Mouse (Mus musculus) midbrain, postnatal 0 days (tissue): ENCODE results near the gene Sncb. TPM values are rescaled to one million over a fixed set of nuclear protein-coding genes. Genes with fewer than 3 reads are reported as not detected.
A peak's percentile ranks its signal among the peaks of the same experiment; 100 is the strongest.

ENCODE experiments used
- ATAC-seq: fragments of 200-750 bp; cut with Nextera tagmentation; 2 replicates; pipeline ENCODE4 v1.8.0; 2017; ENCODE audit warnings: moderate number of reproducible peaks, mild to moderate bottlenecking, moderate TSS enrichment, moderate library complexity; ENCODE audit not compliant: low FRiP score
- DNase-seq: peaks from one replicate; pipeline ENCODE4 v3.0.0-alpha.2; 2015; ENCODE audit warnings: low spot score
- H3K27ac ChIP-seq: fragments of 300-500 bp; sonication (generic); 2 replicates; pipeline ENCODE4 v1.5.1; 2014; ENCODE audit warnings: low read depth, mild to moderate bottlenecking, low read length, mixed read lengths
- H3K27me3 ChIP-seq: fragments of 300-500 bp; sonication (generic); 2 replicates; pipeline ENCODE4 v1.6.1; 2014; ENCODE audit warnings: low read length, control low read depth, mixed read lengths; ENCODE audit not compliant: insufficient read depth
- H3K36me3 ChIP-seq: fragments of 300-500 bp; sonication (generic); 2 replicates; pipeline ENCODE4 v1.6.1; 2014; ENCODE audit warnings: low read length, control low read depth, mixed read lengths; ENCODE audit not compliant: insufficient read depth
- H3K4me1 ChIP-seq: fragments of 300-500 bp; sonication (generic); 2 replicates; pipeline ENCODE4 v1.6.1; 2014; ENCODE audit warnings: mild to moderate bottlenecking, control low read depth, antibody characterized with exemption, low read length, mixed read lengths; ENCODE audit not compliant: insufficient read depth
- H3K4me2 ChIP-seq: fragments of 300-500 bp; sonication (generic); 2 replicates; pipeline ENCODE4 v1.6.1; 2014; ENCODE audit warnings: low read depth, mild to moderate bottlenecking, low read length, mixed read lengths; ENCODE audit not compliant: poor library complexity, severe bottlenecking
- H3K4me3 ChIP-seq: fragments of 300-500 bp; sonication (generic); 2 replicates; pipeline ENCODE4 v1.5.1; 2014; ENCODE audit warnings: low read depth, mild to moderate bottlenecking, low read length, moderate library complexity
- H3K9ac ChIP-seq: fragments of 300-500 bp; sonication (generic); replicated peaks from 2 replicates; pipeline ENCODE4 v1.6.1; 2014; ENCODE audit warnings: mild to moderate bottlenecking, low read length, moderate library complexity, mixed read lengths; ENCODE audit not compliant: poor library complexity, severe bottlenecking
- H3K9me3 ChIP-seq: fragments of 300-500 bp; sonication (generic); 2 replicates; pipeline ENCODE4 v1.6.1; 2016; ENCODE audit warnings: low read length, control low read depth
- CTCF ChIP-seq: IDR thresholded peaks from 2 replicates; pipeline ENCODE4 v1.5.1; 2016; ENCODE audit warnings: antibody characterized with exemption, mild to moderate bottlenecking
- WGBS: fragments of 180-500 bp; shearing (Covaris S2); extraction: QIAGEN DNeasy Blood & Tissue Kit; methylation state at CpG from one replicate; pipeline ENCODE4 v1.1.7; 2014; 5-methylcytosine and 5-hydroxymethylcytosine counted together
- polyA plus RNA-seq: library from polyadenylated mRNA; unstranded; fragments of >200 nt; fragmentation: Nextera tagmentation; extraction: Ambion mirVana; gene quantifications from 2 replicates; pipeline ENCODE4 v1.2.1, GENCODE M21; 2015
- total RNA-seq: library from RNA; depleted of rRNA; stranded (reverse); fragments of >200 nt; gene quantifications from 2 replicates; pipeline ENCODE4 v1.2.3, GENCODE M21; 2014

Sncb gene
- total and polyA plus RNA-seq, 2 experiments from 2014 or later, result 90.6 to 213 TPM

DNA sequence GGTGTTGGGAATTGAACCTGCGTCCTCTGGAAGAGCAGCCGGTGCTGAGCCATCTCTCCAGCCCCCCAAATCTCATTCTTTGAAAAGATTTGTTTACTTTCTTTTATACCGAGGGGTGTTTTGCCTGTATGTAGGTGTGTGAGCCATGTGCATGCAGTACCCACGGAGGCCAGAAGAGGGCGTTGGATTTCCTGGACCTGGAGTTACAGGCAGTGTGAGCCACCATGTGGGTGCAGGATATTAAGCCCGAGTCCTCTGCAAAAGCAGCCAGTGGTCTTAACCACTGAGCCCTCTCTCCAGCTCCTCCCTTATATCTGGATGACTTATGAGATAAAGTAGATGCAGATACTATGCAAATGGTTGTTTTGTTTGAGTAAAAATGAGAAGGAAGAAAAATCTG, 36.6 kb upstream of the Sncb start:
- no peak overlapping the region for H3K9ac ChIP-seq
- no peaks in the 10 kb centered on the region for H3K36me3 ChIP-seq
- no peaks in the 10 kb centered on the region for H3K4me1 ChIP-seq
- peak; percentile 63 for TF ChIP-seq CTCF
- H3K9me3 ChIP-seq, result no peaks in the 10 kb centered on the region
- H3K27ac ChIP-seq, result no peak overlapping the region
- H3K27me3 ChIP-seq, result no peaks in the 10 kb centered on the region
- no peak overlapping the region for H3K4me2 ChIP-seq
- ATAC-seq, result no peak
- WGBS, result 82% methylated on average over 6 of the region's 6 CpGs
- no peak overlapping the region for H3K4me3 ChIP-seq
- no peak for DNase-seq

DNA sequence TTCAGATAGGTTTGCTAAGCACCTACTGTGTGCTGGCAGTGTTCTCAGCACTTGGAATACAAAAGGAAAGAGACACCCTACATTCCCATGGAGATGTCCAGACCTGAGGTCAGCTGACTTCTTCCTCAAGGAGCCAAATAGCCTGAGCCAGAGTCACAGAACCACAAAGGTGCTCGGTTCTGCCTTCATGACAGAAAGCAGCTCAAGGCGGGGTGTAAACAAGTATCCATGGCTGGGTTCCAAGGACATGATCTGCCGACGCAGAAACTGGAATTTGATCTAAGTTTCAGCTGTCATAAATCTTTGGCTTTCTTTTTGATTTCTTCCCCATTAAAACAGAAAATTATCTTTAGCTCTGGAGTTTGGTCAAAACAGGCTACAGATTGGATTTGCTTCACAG, 33.8 kb upstream of the Sncb start:
- no peak for ATAC-seq
- H3K9ac ChIP-seq, result no peak overlapping the region
- TF ChIP-seq CTCF, result no peak
- no peaks in the 10 kb centered on the region for H3K9me3 ChIP-seq
- no peak overlapping the region for H3K4me2 ChIP-seq
- no peaks in the 10 kb centered on the region for H3K4me1 ChIP-seq
- WGBS, result 68% methylated on average over 4 of the region's 4 CpGs
- no peaks in the 10 kb centered on the region for H3K36me3 ChIP-seq
- H3K27me3 ChIP-seq, result no peaks in the 10 kb centered on the region
- DNase-seq, result no peak
- H3K27ac ChIP-seq, result no peak overlapping the region
- H3K4me3 ChIP-seq, result no peak overlapping the region

DNA sequence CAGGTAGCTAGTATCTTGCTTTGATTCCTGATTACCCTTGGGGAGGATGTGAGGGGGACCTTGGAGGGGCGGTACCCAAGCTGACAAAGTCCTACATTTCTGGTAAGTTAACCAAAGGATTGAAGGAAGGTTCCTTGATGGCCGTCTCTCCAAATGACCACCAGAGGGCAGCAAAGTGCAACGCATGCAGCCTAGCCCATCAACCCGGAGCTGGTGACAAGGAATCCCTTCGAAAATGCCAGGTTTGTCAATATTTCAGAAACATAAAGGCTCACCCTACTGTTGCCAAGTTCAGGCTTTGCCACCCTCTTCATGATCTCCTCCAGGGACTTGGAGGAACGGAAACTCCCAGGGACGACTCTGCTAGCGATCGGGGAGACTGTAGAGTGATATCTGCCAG, 33.3 kb upstream of the Sncb start:
- no peaks in the 10 kb centered on the region for H3K27me3 ChIP-seq
- H3K4me1 ChIP-seq, result no peaks in the 10 kb centered on the region
- peak; percentile 89 for DNase-seq
- no peak overlapping the region for H3K4me3 ChIP-seq
- no peak overlapping the region for H3K27ac ChIP-seq
- no peak for ATAC-seq
- no peak overlapping the region; the same call in 1 of the 2 replicates for H3K4me2 ChIP-seq
- H3K9me3 ChIP-seq, result no peaks in the 10 kb centered on the region
- no peaks in the 10 kb centered on the region; the same call in 1 of the 2 replicates for H3K36me3 ChIP-seq
- WGBS, result 17% methylated on average over 9 of the region's 9 CpGs
- no peak overlapping the region for H3K9ac ChIP-seq
- TF ChIP-seq CTCF, result peak; percentile 99

DNA sequence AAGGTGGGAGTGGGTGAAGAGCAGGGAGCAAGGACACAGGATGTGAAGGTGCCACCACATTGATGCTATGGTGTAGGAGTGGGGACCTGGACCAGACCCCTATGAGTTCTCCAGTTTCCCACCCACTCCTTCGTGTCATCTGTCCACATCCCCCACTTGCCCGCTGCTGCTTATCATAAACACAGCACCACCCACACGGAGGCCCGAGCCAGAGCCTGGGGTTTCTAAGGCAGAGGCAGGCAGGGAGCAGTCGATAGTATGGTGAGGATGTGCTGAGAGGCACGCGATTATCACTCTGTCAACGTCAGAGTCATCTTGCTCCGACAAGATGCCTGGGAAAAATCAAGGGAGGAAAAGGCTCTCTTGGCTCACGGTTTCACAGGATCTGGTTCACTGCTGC, 32.3 kb upstream of the Sncb start:
- Histone ChIP-seq H3K4me2 (no peak overlapping the region), H3K36me3 (no peaks in the 10 kb centered on the region; the same call in 1 of the 2 replicates), H3K27ac (no peak overlapping the region), H3K4me1 (no peaks in the 10 kb centered on the region), H3K27me3 (no peaks in the 10 kb centered on the region), H3K4me3 (no peak overlapping the region), H3K9me3 (no peaks in the 10 kb centered on the region), H3K9ac (no peak overlapping the region)
- DNase-seq (no peak), ATAC-seq (no peak)
- TF ChIP-seq CTCF, result no peak
- WGBS, result 81% methylated on average over 10 of the region's 10 CpGs

DNA sequence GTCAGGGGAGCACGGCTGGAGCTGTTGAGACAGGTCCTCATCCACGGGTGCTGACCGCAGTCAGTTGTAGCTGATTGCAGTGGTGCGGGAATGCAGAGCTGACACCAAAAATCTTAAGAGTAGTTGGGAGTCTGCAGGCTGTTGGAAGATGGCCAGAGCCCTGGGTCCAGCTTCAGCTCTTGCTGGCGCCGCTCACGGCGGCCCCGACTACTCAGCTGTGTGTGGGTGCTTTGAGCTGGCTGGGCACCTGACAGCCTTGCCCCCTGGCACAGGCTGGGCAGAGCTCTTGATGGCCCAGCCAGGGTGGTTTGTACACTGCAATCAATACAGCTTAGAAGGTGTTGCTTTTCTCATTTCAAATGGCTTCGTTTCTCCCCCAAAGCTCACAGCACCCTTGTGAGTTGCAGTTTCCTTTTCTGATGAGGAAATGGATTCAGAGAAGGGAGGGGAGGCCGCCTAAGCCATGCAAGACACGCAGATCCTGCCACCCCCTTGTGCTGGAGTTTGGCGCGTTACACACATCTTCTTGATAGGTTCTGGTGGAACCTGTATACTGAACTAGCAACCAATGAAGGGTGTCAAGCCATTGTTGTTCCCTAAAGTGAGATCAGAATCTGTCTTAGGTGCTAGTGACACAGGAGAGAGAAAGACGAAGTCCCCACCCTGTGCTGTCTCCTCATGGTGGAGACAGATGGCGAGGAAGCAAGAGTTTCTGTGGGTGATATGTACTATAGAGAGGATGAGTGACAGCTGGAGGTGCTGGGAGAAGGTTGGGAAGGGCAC, 31.7 kb upstream of the Sncb start:
- Histone ChIP-seq H3K27ac (no peak overlapping the region), H3K4me1 (no peaks in the 10 kb centered on the region), H3K27me3 (no peaks in the 10 kb centered on the region), H3K4me3 (no peak overlapping the region), H3K9ac (no peak overlapping the region), H3K4me2 (no peak overlapping the region), H3K36me3 (no peaks in the 10 kb centered on the region; the same call in 1 of the 2 replicates), H3K9me3 (no peaks in the 10 kb centered on the region)
- DNase-seq (no peak), ATAC-seq (no peak)
- 81% methylated on average over 16 of the region's 16 CpGs for WGBS
- TF ChIP-seq CTCF, result no peak

DNA sequence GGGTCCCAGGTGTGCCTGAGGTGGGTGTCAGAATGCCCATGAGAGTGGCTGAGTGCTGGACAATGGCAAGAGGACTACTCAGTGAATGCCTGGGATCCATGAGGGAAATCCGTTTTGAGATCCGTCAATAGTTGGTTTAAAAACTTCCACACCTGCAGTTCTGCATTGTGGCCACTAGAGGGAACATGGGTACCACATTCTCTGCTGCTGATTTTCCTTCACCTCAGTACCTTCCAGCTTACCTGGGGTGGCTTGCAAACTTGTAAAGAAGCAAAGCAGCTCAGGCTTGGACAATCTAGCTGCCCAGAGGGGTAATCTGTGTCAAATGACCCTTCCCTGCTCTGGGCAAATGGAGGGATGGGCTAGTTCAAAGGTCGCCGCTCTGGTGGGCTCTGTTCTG, 31.0 kb upstream of the Sncb start:
- Histone ChIP-seq H3K4me3 (no peak overlapping the region), H3K4me1 (no peaks in the 10 kb centered on the region), H3K9ac (no peak overlapping the region), H3K27me3 (no peaks in the 10 kb centered on the region), H3K36me3 (no peaks in the 10 kb centered on the region; the same call in 1 of the 2 replicates), H3K9me3 (no peaks in the 10 kb centered on the region), H3K4me2 (no peak overlapping the region), H3K27ac (no peak overlapping the region)
- DNase-seq, result peak; percentile 69
- ATAC-seq, result no peak
- WGBS, result 44% methylated on average over 4 of the region's 4 CpGs
- TF ChIP-seq CTCF, result peak; percentile 97
